Mouse (Mus musculus) limb, embryonic 11.5 days (tissue): ENCODE measurements at regions not wholly inside any gene's neighbourhood (a gene's known extent, or its start where the extent isn't known, plus 50 kb on each side); places are given as distances from the start of the nearest gene placed in this dataset.
A peak's percentile ranks its signal among the peaks of the same experiment; 100 is the strongest.

ENCODE experiments used
- ATAC-seq: fragments of 200-750 bp; cut with Nextera tagmentation; 2 replicates; pipeline ENCODE4 v1.8.0; 2017; ENCODE audit warnings: low read depth; ENCODE audit not compliant: insufficient number of reproducible peaks, low FRiP score, low TSS enrichment
- DNase-seq: peaks from one replicate; pipeline ENCODE4 v3.0.0-alpha.2; 2015; ENCODE audit warnings: low spot score
- H3K27ac ChIP-seq: fragments of 300-500 bp; sonication (generic); replicated peaks from 2 replicates; pipeline ENCODE4 v1.5.1; 2014; ENCODE audit warnings: low read depth, mild to moderate bottlenecking, low read length
- H3K27me3 ChIP-seq: fragments of 300-500 bp; sonication (generic); 2 replicates; pipeline ENCODE4 v1.6.1; 2014; ENCODE audit warnings: mild to moderate bottlenecking, low read length, mixed read lengths; ENCODE audit not compliant: control insufficient read depth, insufficient read depth
- H3K36me3 ChIP-seq: fragments of 300-500 bp; sonication (generic); 2 replicates; pipeline ENCODE4 v1.6.1; 2014; ENCODE audit warnings: mild to moderate bottlenecking, low read length, moderate library complexity, mixed read lengths; ENCODE audit not compliant: control insufficient read depth, insufficient read depth
- H3K4me1 ChIP-seq: fragments of 300-500 bp; sonication (generic); 2 replicates; pipeline ENCODE4 v1.6.1; 2014; ENCODE audit warnings: low read length, mixed read lengths; ENCODE audit not compliant: control insufficient read depth, insufficient read depth
- H3K4me2 ChIP-seq: fragments of 300-500 bp; sonication (generic); 2 replicates; pipeline ENCODE4 v1.6.1; 2014; ENCODE audit warnings: low read depth, mild to moderate bottlenecking, moderate library complexity; ENCODE audit not compliant: severe bottlenecking
- H3K4me3 ChIP-seq: fragments of 300-500 bp; sonication (generic); 2 replicates; pipeline ENCODE4 v1.5.1; 2014; ENCODE audit warnings: low read depth, low read length
- H3K9ac ChIP-seq: fragments of 300-500 bp; sonication (generic); 2 replicates; pipeline ENCODE4 v1.6.1; 2014; ENCODE audit warnings: mild to moderate bottlenecking, low read length
- H3K9me3 ChIP-seq: fragments of 300-500 bp; sonication (generic); 2 replicates; pipeline ENCODE4 v1.6.1; 2016; ENCODE audit warnings: low read length; ENCODE audit not compliant: control insufficient read depth
- WGBS: fragments of 180-500 bp; shearing (Covaris S2); extraction: QIAGEN DNeasy Blood & Tissue Kit; methylation state at CpG from one replicate; pipeline ENCODE4 v1.1.7; 2014; 5-methylcytosine and 5-hydroxymethylcytosine counted together

- no peak overlapping the region for H3K4me3 ChIP-seq
- no peaks in the 10 kb centered on the region for H3K36me3 ChIP-seq
- DNase-seq (no peak), ATAC-seq (no peak)
- H3K27me3 ChIP-seq, result no peaks in the 10 kb centered on the region
- H3K9me3 ChIP-seq, result no peaks in the 10 kb centered on the region
- 18% methylated on average over 3 of the region's 3 CpGs for WGBS
- H3K27ac ChIP-seq, result no peak overlapping the region
- no peak overlapping the region for H3K9ac ChIP-seq
- peaks cover 2% of the 10 kb centered on the region; the same call in 1 of the 2 replicates for H3K4me1 ChIP-seq
- H3K4me2 ChIP-seq, result no peak overlapping the region
Observed at GRCm38 (mm10) chr10:25730470-25730869, 194.4 kb upstream of the Smlr1 start.

- 86% methylated on average over 1 of the region's 1 CpGs for WGBS
- H3K27me3 ChIP-seq, result no peaks in the 10 kb centered on the region
- H3K4me2 ChIP-seq, result no peak overlapping the region
- no peak overlapping the region for H3K4me3 ChIP-seq
- H3K9ac ChIP-seq, result no peak overlapping the region
- DNase-seq (no peak), ATAC-seq (no peak)
- peaks cover 2% of the 10 kb centered on the region; the same call in 1 of the 2 replicates for H3K4me1 ChIP-seq
- no peaks in the 10 kb centered on the region for H3K9me3 ChIP-seq
- H3K36me3 ChIP-seq, result no peaks in the 10 kb centered on the region
- H3K27ac ChIP-seq, result no peak overlapping the region
Observed at GRCm38 (mm10) chr10:25723966-25724365, 187.9 kb upstream of the Smlr1 start.

GRCm38 (mm10) chr10:25715747-25716146 is 179.7 kb upstream of the Smlr1 start:
- no peak overlapping the region for H3K4me3 ChIP-seq
- no peaks in the 10 kb centered on the region for H3K27me3 ChIP-seq
- H3K36me3 ChIP-seq, result no peaks in the 10 kb centered on the region
- ATAC-seq (no peak), DNase-seq (no peak)
- H3K4me2 ChIP-seq, result no peak overlapping the region
- H3K4me1 ChIP-seq, result no peaks in the 10 kb centered on the region
- no peak overlapping the region for H3K27ac ChIP-seq
- H3K9ac ChIP-seq, result no peak overlapping the region
- H3K9me3 ChIP-seq, result no peaks in the 10 kb centered on the region
- WGBS, result 51% methylated on average over 4 of the region's 4 CpGs

- ATAC-seq, result no peak
- H3K36me3 ChIP-seq, result no peaks in the 10 kb centered on the region
- no peak overlapping the region for H3K4me2 ChIP-seq
- no peak overlapping the region for H3K27ac ChIP-seq
- DNase-seq, result no peak
- no peaks in the 10 kb centered on the region for H3K4me1 ChIP-seq
- no peaks in the 10 kb centered on the region for H3K27me3 ChIP-seq
- H3K4me3 ChIP-seq, result no peak overlapping the region
- H3K9ac ChIP-seq, result no peak overlapping the region
- no peaks in the 10 kb centered on the region for H3K9me3 ChIP-seq
Observed at GRCm38 (mm10) chr10:25714636-25715035, 178.6 kb upstream of the Smlr1 start.

GRCm38 (mm10) chr10:25714041-25714440 is 178.0 kb upstream of the Smlr1 start:
- H3K27ac ChIP-seq, result no peak overlapping the region
- ATAC-seq (no peak), DNase-seq (no peak)
- H3K27me3 ChIP-seq, result no peaks in the 10 kb centered on the region
- H3K4me1 ChIP-seq, result no peaks in the 10 kb centered on the region
- WGBS, result 79% methylated on average over 12 of the region's 12 CpGs
- H3K36me3 ChIP-seq, result no peaks in the 10 kb centered on the region
- H3K9ac ChIP-seq, result no peak overlapping the region
- no peak overlapping the region for H3K4me3 ChIP-seq
- no peak overlapping the region for H3K4me2 ChIP-seq
- H3K9me3 ChIP-seq, result no peaks in the 10 kb centered on the region

GRCm38 (mm10) chr10:25707951-25708350 is 171.9 kb upstream of the Smlr1 start:
- Histone ChIP-seq H3K36me3 (no peaks in the 10 kb centered on the region), H3K9ac (no peak overlapping the region), H3K4me1 (no peaks in the 10 kb centered on the region), H3K4me3 (no peak overlapping the region), H3K27ac (no peak overlapping the region), H3K27me3 (no peaks in the 10 kb centered on the region), H3K9me3 (no peaks in the 10 kb centered on the region), H3K4me2 (no peak overlapping the region)
- no peak for DNase-seq
- no peak for ATAC-seq
- WGBS, result 48% methylated on average over 7 of the region's 7 CpGs

GRCm38 (mm10) chr10:25702146-25702545 is 166.1 kb upstream of the Smlr1 start:
- Histone ChIP-seq H3K4me2 (no peak overlapping the region), H3K27ac (no peak overlapping the region), H3K4me3 (no peak overlapping the region), H3K9me3 (no peaks in the 10 kb centered on the region), H3K27me3 (no peaks in the 10 kb centered on the region), H3K36me3 (no peaks in the 10 kb centered on the region), H3K4me1 (no peaks in the 10 kb centered on the region), H3K9ac (no peak overlapping the region)
- DNase-seq (no peak), ATAC-seq (no peak)
- 87% methylated on average over 3 of the region's 3 CpGs for WGBS

- no peak overlapping the region for H3K4me2 ChIP-seq
- no peaks in the 10 kb centered on the region for H3K9me3 ChIP-seq
- WGBS, result 82% methylated on average over 8 of the region's 8 CpGs
- no peaks in the 10 kb centered on the region for H3K36me3 ChIP-seq
- no peak overlapping the region for H3K4me3 ChIP-seq
- H3K9ac ChIP-seq, result no peak overlapping the region
- no peak for ATAC-seq
- H3K4me1 ChIP-seq, result no peaks in the 10 kb centered on the region
- H3K27ac ChIP-seq, result no peak overlapping the region
- H3K27me3 ChIP-seq, result no peaks in the 10 kb centered on the region
- DNase-seq, result no peak
Observed at GRCm38 (mm10) chr10:25695798-25696197, 159.7 kb upstream of the Smlr1 start.

GRCm38 (mm10) chr10:25681243-25681642 is 145.2 kb upstream of the Smlr1 start:
- 28% methylated on average over 6 of the region's 6 CpGs for WGBS

More at GRCm38 (mm10) chr10:25681243-25681642, 145.2 kb upstream of the Smlr1 start:
- no peaks in the 10 kb centered on the region for H3K9me3 ChIP-seq
- no peaks in the 10 kb centered on the region for H3K4me1 ChIP-seq
- H3K27ac ChIP-seq, result no peak overlapping the region
- DNase-seq (peak; percentile 79), ATAC-seq (no peak)
- H3K36me3 ChIP-seq, result no peaks in the 10 kb centered on the region
- H3K9ac ChIP-seq, result no peak overlapping the region
- no peak overlapping the region for H3K4me2 ChIP-seq
- no peaks in the 10 kb centered on the region for H3K27me3 ChIP-seq
- H3K4me3 ChIP-seq, result no peak overlapping the region
